Mouse (Mus musculus): ENCODE measurements around the gene Fshr. TPM values are rescaled to one million over a fixed set of nuclear protein-coding genes. Genes with fewer than 3 reads are reported as not detected.

Gene Fshr
- polyA plus RNA-seq, 1 experiment from 2014 or later, result not detected

- Histone ChIP-seq H3K4me1 (ENCODE audit: control insufficient read depth, insufficient read depth, low read length) (no peaks in the 10 kb centered on the region), H3K9ac (replicated peaks; ENCODE audit: low read length) (no peak overlapping the region), H3K27ac (replicated peaks; ENCODE audit: low read depth, low read length) (no peak overlapping the region), H3K4me2 (ENCODE audit: low read length) (no peak overlapping the region), H3K27me3 (ENCODE audit: control insufficient read depth, insufficient read depth, low read length) (no peaks in the 10 kb centered on the region), H3K9me3 (ENCODE audit: control insufficient read depth, low read length) (no peaks in the 10 kb centered on the region), H3K4me3 (replicated peaks; ENCODE audit: low read depth, low read length) (no peak overlapping the region), H3K36me3 (ENCODE audit: control insufficient read depth, insufficient read depth, low read length) (no peaks in the 10 kb centered on the region)
- ATAC-seq (ENCODE audit: low FRiP score, low TSS enrichment) (no peak), DNase-seq (no peak)
- WGBS, result 90% methylated on average over 3 of the region's 3 CpGs
These were observed 149.4 kb downstream of the Fshr start for GRCm38 (mm10) chr17:89051031-89051563.

GRCm38 (mm10) chr17:89049071-89049470, 151.4 kb downstream of the Fshr start:
- Histone ChIP-seq H3K9me3 (ENCODE audit: control insufficient read depth, low read length) (no peaks in the 10 kb centered on the region), H3K27me3 (ENCODE audit: control insufficient read depth, insufficient read depth, low read length) (no peaks in the 10 kb centered on the region), H3K9ac (replicated peaks; ENCODE audit: low read length) (no peak overlapping the region), H3K4me2 (ENCODE audit: low read length) (no peak overlapping the region), H3K27ac (replicated peaks; ENCODE audit: low read depth, low read length) (no peak overlapping the region), H3K4me1 (ENCODE audit: control insufficient read depth, insufficient read depth, low read length) (no peaks in the 10 kb centered on the region), H3K36me3 (ENCODE audit: control insufficient read depth, insufficient read depth, low read length) (no peaks in the 10 kb centered on the region), H3K4me3 (replicated peaks; ENCODE audit: low read depth, low read length) (no peak overlapping the region)
- ATAC-seq (ENCODE audit: low FRiP score, low TSS enrichment), result no peak
- 90% methylated on average over 2 of the region's 2 CpGs for WGBS
- DNase-seq, result no peak

- H3K27ac ChIP-seq (replicated peaks; ENCODE audit: low read depth, low read length), result no peak overlapping the region
- H3K4me1 ChIP-seq (ENCODE audit: control insufficient read depth, insufficient read depth, low read length), result no peaks in the 10 kb centered on the region
- ATAC-seq (ENCODE audit: low FRiP score, low TSS enrichment), result no peak
- DNase-seq, result no peak
- H3K9ac ChIP-seq (replicated peaks; ENCODE audit: low read length), result no peak overlapping the region
- H3K9me3 ChIP-seq (ENCODE audit: control insufficient read depth, low read length), result no peaks in the 10 kb centered on the region
- H3K4me2 ChIP-seq (ENCODE audit: low read length), result no peak overlapping the region
- no peaks in the 10 kb centered on the region for H3K27me3 ChIP-seq (ENCODE audit: control insufficient read depth, insufficient read depth, low read length)
- H3K36me3 ChIP-seq (ENCODE audit: control insufficient read depth, insufficient read depth, low read length), result no peaks in the 10 kb centered on the region
- H3K4me3 ChIP-seq (replicated peaks; ENCODE audit: low read depth, low read length), result no peak overlapping the region
- 76% methylated on average over 3 of the region's 3 CpGs for WGBS
These were observed 154.5 kb downstream of the Fshr start for GRCm38 (mm10) chr17:89046016-89046415.

- H3K4me1 ChIP-seq (ENCODE audit: control insufficient read depth, insufficient read depth, low read length), result no peaks in the 10 kb centered on the region
- no peaks in the 10 kb centered on the region for H3K9me3 ChIP-seq (ENCODE audit: control insufficient read depth, low read length)
- whole genome bisulfite sequencing, result 85% methylated on average over 5 of the region's 5 CpGs
- H3K4me3 ChIP-seq (replicated peaks; ENCODE audit: low read depth, low read length), result no peak overlapping the region
- H3K27me3 ChIP-seq (ENCODE audit: control insufficient read depth, insufficient read depth, low read length), result no peaks in the 10 kb centered on the region
- no peak overlapping the region for H3K27ac ChIP-seq (replicated peaks; ENCODE audit: low read depth, low read length)
- DNase-seq (no peak), ATAC-seq (ENCODE audit: low FRiP score, low TSS enrichment) (no peak)
- no peak overlapping the region for H3K4me2 ChIP-seq (ENCODE audit: low read length)
- H3K9ac ChIP-seq (replicated peaks; ENCODE audit: low read length), result no peak overlapping the region
- no peaks in the 10 kb centered on the region for H3K36me3 ChIP-seq (ENCODE audit: control insufficient read depth, insufficient read depth, low read length)
These were observed 163.8 kb downstream of the Fshr start for GRCm38 (mm10) chr17:89036723-89037122.

- Histone ChIP-seq H3K9ac (replicated peaks; ENCODE audit: low read length) (no peak overlapping the region), H3K36me3 (ENCODE audit: control insufficient read depth, insufficient read depth, low read length) (no peaks in the 10 kb centered on the region), H3K27me3 (ENCODE audit: control insufficient read depth, insufficient read depth, low read length) (no peaks in the 10 kb centered on the region), H3K4me1 (ENCODE audit: control insufficient read depth, insufficient read depth, low read length) (no peaks in the 10 kb centered on the region), H3K9me3 (ENCODE audit: control insufficient read depth, low read length) (no peaks in the 10 kb centered on the region), H3K4me2 (ENCODE audit: low read length) (no peak overlapping the region), H3K27ac (replicated peaks; ENCODE audit: low read depth, low read length) (no peak overlapping the region), H3K4me3 (replicated peaks; ENCODE audit: low read depth, low read length) (no peak overlapping the region)
- ATAC-seq (ENCODE audit: low FRiP score, low TSS enrichment) (no peak), DNase-seq (no peak)
- WGBS, result 82% methylated on average over 3 of the region's 3 CpGs
These were observed 164.4 kb downstream of the Fshr start for GRCm38 (mm10) chr17:89036049-89036448.

GRCm38 (mm10) chr17:89034627-89035026, 165.8 kb downstream of the Fshr start:
- ATAC-seq (ENCODE audit: low FRiP score, low TSS enrichment), result no peak
- H3K36me3 ChIP-seq (ENCODE audit: control insufficient read depth, insufficient read depth, low read length), result no peaks in the 10 kb centered on the region
- no peak overlapping the region for H3K4me3 ChIP-seq (replicated peaks; ENCODE audit: low read depth, low read length)
- H3K27me3 ChIP-seq (ENCODE audit: control insufficient read depth, insufficient read depth, low read length), result no peaks in the 10 kb centered on the region
- H3K9me3 ChIP-seq (ENCODE audit: control insufficient read depth, low read length), result no peaks in the 10 kb centered on the region
- DNase-seq, result no peak
- no peak overlapping the region for H3K27ac ChIP-seq (replicated peaks; ENCODE audit: low read depth, low read length)
- H3K9ac ChIP-seq (replicated peaks; ENCODE audit: low read length), result no peak overlapping the region
- no peak overlapping the region for H3K4me2 ChIP-seq (ENCODE audit: low read length)
- no peaks in the 10 kb centered on the region for H3K4me1 ChIP-seq (ENCODE audit: control insufficient read depth, insufficient read depth, low read length)

- no peak overlapping the region for H3K4me3 ChIP-seq (replicated peaks; ENCODE audit: low read depth, low read length)
- no peak for ATAC-seq (ENCODE audit: low FRiP score, low TSS enrichment)
These were observed 167.5 kb downstream of the Fshr start for GRCm38 (mm10) chr17:89032981-89033380.

GRCm38 (mm10) chr17:89019518-89019917, 181.0 kb downstream of the Fshr start:
- no peaks in the 10 kb centered on the region for H3K27me3 ChIP-seq (ENCODE audit: control insufficient read depth, insufficient read depth, low read length)
- H3K36me3 ChIP-seq (ENCODE audit: control insufficient read depth, insufficient read depth, low read length), result no peaks in the 10 kb centered on the region
- H3K4me1 ChIP-seq (ENCODE audit: control insufficient read depth, insufficient read depth, low read length), result no peaks in the 10 kb centered on the region
- H3K9ac ChIP-seq (replicated peaks; ENCODE audit: low read length), result no peak overlapping the region
- H3K27ac ChIP-seq (replicated peaks; ENCODE audit: low read depth, low read length), result no peak overlapping the region
- 82% methylated on average over 2 of the region's 2 CpGs for WGBS
- no peaks in the 10 kb centered on the region for H3K9me3 ChIP-seq (ENCODE audit: control insufficient read depth, low read length)
- no peak overlapping the region for H3K4me2 ChIP-seq (ENCODE audit: low read length)
- DNase-seq, result no peak
- no peak for ATAC-seq (ENCODE audit: low FRiP score, low TSS enrichment)
- H3K4me3 ChIP-seq (replicated peaks; ENCODE audit: low read depth, low read length), result no peak overlapping the region

More at GRCm38 (mm10) chr17:89032981-89033380, 167.5 kb downstream of the Fshr start:
- no peaks in the 10 kb centered on the region for H3K4me1 ChIP-seq (ENCODE audit: control insufficient read depth, insufficient read depth, low read length)
- no peaks in the 10 kb centered on the region for H3K27me3 ChIP-seq (ENCODE audit: control insufficient read depth, insufficient read depth, low read length)
- 91% methylated on average over 2 of the region's 2 CpGs for WGBS
- no peaks in the 10 kb centered on the region for H3K9me3 ChIP-seq (ENCODE audit: control insufficient read depth, low read length)
- H3K9ac ChIP-seq (replicated peaks; ENCODE audit: low read length), result no peak overlapping the region
- H3K27ac ChIP-seq (replicated peaks; ENCODE audit: low read depth, low read length), result no peak overlapping the region
- H3K4me2 ChIP-seq (ENCODE audit: low read length), result no peak overlapping the region
- H3K36me3 ChIP-seq (ENCODE audit: control insufficient read depth, insufficient read depth, low read length), result no peaks in the 10 kb centered on the region
- no peak for DNase-seq

GRCm38 (mm10) chr17:89017002-89017401, 183.5 kb downstream of the Fshr start:
- WGBS, result 95% methylated on average over 4 of the region's 4 CpGs
- H3K9me3 ChIP-seq (ENCODE audit: control insufficient read depth, low read length), result no peaks in the 10 kb centered on the region
- no peak overlapping the region for H3K4me3 ChIP-seq (replicated peaks; ENCODE audit: low read depth, low read length)
- H3K9ac ChIP-seq (replicated peaks; ENCODE audit: low read length), result no peak overlapping the region
- no peaks in the 10 kb centered on the region for H3K27me3 ChIP-seq (ENCODE audit: control insufficient read depth, insufficient read depth, low read length)
- no peaks in the 10 kb centered on the region for H3K36me3 ChIP-seq (ENCODE audit: control insufficient read depth, insufficient read depth, low read length)
- H3K4me2 ChIP-seq (ENCODE audit: low read length), result no peak overlapping the region
- ATAC-seq (ENCODE audit: low FRiP score, low TSS enrichment), result no peak
- no peak overlapping the region for H3K27ac ChIP-seq (replicated peaks; ENCODE audit: low read depth, low read length)
- DNase-seq, result no peak
- no peaks in the 10 kb centered on the region for H3K4me1 ChIP-seq (ENCODE audit: control insufficient read depth, insufficient read depth, low read length)

Data from midbrain, embryonic 14.5 days (tissue).